Mouse (Mus musculus) CH12.LX (cell line): ENCODE results near the gene Vtcn1.

Source experiments
- BHLHE40 ChIP-seq: IDR thresholded peaks from 2 replicates; pipeline ENCODE4 v1.6.1; 2011; ENCODE audit warnings: mild to moderate bottlenecking, low read depth, low read length, improper control_type of control experiment
- CHD1 ChIP-seq: IDR thresholded peaks from 2 replicates; pipeline ENCODE4 v1.6.1; 2012; ENCODE audit warnings: low read depth, low read length, improper control_type of control experiment, inconsistent platforms
- CTCF ChIP-seq, 2 experiments: IDR thresholded peaks in 1 of 2; conservative IDR thresholded peaks in 1 of 2; 2 replicates each; pipeline ENCODE4 v1.5.1; 2011 to 2012; ENCODE audit warnings: low read depth in 2 of 2, low read length in 2 of 2, improper control_type of control experiment in 1 of 2, inconsistent platforms in 1 of 2, mild to moderate bottlenecking in 1 of 2, moderate library complexity in 1 of 2
- EP300 ChIP-seq: IDR thresholded peaks from 2 replicates; pipeline ENCODE4 v1.6.1; 2011; ENCODE audit warnings: low read length, improper control_type of control experiment
- NELFE ChIP-seq: IDR thresholded peaks from 2 replicates; pipeline ENCODE4 v1.6.1; 2011; ENCODE audit warnings: low read depth, low read length, improper control_type of control experiment
- POLR2A ChIP-seq: IDR thresholded peaks from 2 replicates; pipeline ENCODE4 v1.6.1; 2011; ENCODE audit warnings: low read depth, mild to moderate bottlenecking, improper control_type of control experiment, low read length
- POLR2AphosphoS2 ChIP-seq: IDR thresholded peaks from 2 replicates; pipeline ENCODE4 v1.6.1; 2011; ENCODE audit warnings: low read depth, low read length, improper control_type of control experiment
- RCOR1 ChIP-seq: conservative IDR thresholded peaks from 2 replicates; pipeline ENCODE4 v1.6.1; 2012; ENCODE audit warnings: low read depth, mild to moderate bottlenecking, inconsistent platforms, low read length, improper control_type of control experiment
- TBP ChIP-seq: conservative IDR thresholded peaks from 2 replicates; pipeline ENCODE4 v1.6.1; 2011; ENCODE audit warnings: low read depth, low read length, improper control_type of control experiment
- UBTF ChIP-seq: IDR thresholded peaks from 2 replicates; pipeline ENCODE4 v1.6.1; 2012; ENCODE audit warnings: low read depth, mild to moderate bottlenecking, inconsistent platforms, low read length, improper control_type of control experiment, moderate library complexity
- USF1 ChIP-seq: IDR thresholded peaks from 2 replicates; pipeline ENCODE4 v1.6.1; 2014; ENCODE audit warnings: low read depth, mild to moderate bottlenecking, inconsistent platforms, low read length, improper control_type of control experiment
- ZC3H11A ChIP-seq: IDR thresholded peaks from 2 replicates; pipeline ENCODE4 v1.6.1; 2012; ENCODE audit warnings: low read depth, mild to moderate bottlenecking, inconsistent platforms, low read length, improper control_type of control experiment

DNA sequence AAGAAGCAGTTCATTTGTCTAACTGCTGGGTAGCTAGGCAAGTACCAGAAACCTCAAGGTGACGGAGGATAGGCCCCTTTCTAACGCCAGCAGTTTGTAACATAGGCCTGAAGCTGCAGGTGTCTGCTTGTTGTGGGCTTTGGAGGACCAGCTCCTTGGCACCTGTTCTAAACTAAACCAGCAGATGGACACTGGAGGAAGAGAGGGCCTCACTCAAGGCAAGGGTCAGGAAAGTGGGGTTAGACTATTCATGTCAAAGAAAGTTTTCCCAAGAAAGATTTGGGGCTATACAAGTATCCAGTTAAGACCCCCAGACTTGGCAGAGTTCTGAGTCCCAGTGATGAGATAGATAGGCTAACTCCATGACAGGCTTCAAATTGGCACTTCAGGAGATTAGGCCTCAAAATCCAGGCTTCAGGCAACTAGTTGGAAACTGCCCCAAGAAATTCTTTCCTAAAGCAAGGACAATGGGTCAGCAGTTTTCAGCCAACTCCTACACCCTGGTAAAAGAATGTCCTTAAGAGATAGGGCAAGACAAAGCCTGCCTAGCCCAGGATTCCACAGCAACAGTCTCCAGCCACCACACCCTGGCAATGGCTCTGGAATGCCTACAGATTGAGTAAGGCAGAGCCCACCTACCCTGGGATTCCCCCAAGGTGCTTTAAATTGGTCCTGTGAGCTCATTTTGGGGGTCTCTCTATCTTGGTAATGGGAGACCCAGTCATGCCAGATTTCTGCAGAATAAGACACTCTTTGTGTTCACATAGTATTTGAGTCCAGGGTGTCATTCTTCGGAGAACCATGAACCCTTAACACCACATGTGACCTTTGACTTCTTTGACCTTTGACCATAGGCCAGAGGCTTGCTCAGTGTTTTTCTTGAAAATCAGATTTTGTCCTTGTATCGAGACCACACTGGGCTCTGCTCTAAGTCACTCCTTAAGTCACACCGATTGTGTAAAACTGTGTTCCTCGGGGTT, 27.8 kb upstream of the Vtcn1 start:
- TF ChIP-seq BHLHE40 = no peak
- TF ChIP-seq POLR2A = no peak
- TF ChIP-seq POLR2AphosphoS2 = no peak
- TF ChIP-seq RCOR1 = no peak
- TF ChIP-seq CTCF (conservative IDR thresholded peaks at IDR 0.05 in 1 of 2, IDR thresholded peaks at IDR 0.05 in 1 of 2; ENCODE audit: low read depth in 2 of 2, low read length in 2 of 2) = no peak
- no peak for TF ChIP-seq CHD1
- TF ChIP-seq EP300 = no peak
- no peak for TF ChIP-seq ZC3H11A
- no peak for TF ChIP-seq NELFE
- no peak for TF ChIP-seq UBTF
- no peak for TF ChIP-seq TBP
- no peak for TF ChIP-seq USF1
